Mouse (Mus musculus) hindbrain, embryonic 13.5 days (tissue): ENCODE results near the gene Cnpy3. TPM values are rescaled to one million over a fixed set of nuclear protein-coding genes. Genes with fewer than 3 reads are reported as not detected.

Experiments used
- ATAC-seq: fragments of 200-750 bp; cut with Nextera tagmentation; 2 replicates; pipeline ENCODE4 v1.8.0; 2017; ENCODE audit warnings: moderate TSS enrichment; ENCODE audit not compliant: low FRiP score
- H3K27ac ChIP-seq: fragments of 300-500 bp; sonication (generic); 2 replicates; pipeline ENCODE4 v1.5.1; 2015; ENCODE audit warnings: inconsistent platforms, mild to moderate bottlenecking, moderate library complexity
- H3K27me3 ChIP-seq: fragments of 300-500 bp; sonication (generic); 2 replicates; pipeline ENCODE4 v1.6.1; 2015; ENCODE audit warnings: mild to moderate bottlenecking, inconsistent platforms
- H3K36me3 ChIP-seq: fragments of 300-500 bp; sonication (generic); 2 replicates; pipeline ENCODE4 v1.6.1; 2015; ENCODE audit warnings: mild to moderate bottlenecking, inconsistent platforms
- H3K4me1 ChIP-seq: fragments of 300-500 bp; sonication (generic); replicated peaks from 2 replicates; pipeline ENCODE4 v1.6.1; 2015; ENCODE audit warnings: inconsistent platforms
- H3K4me2 ChIP-seq: fragments of 300-500 bp; sonication (generic); 2 replicates; pipeline ENCODE4 v1.6.1; 2015; ENCODE audit warnings: inconsistent platforms, mild to moderate bottlenecking, moderate library complexity
- H3K4me3 ChIP-seq: fragments of 300-500 bp; sonication (generic); 2 replicates; pipeline ENCODE4 v1.5.1; 2015; ENCODE audit warnings: mild to moderate bottlenecking, inconsistent platforms
- H3K9ac ChIP-seq: fragments of 300-500 bp; sonication (generic); 2 replicates; pipeline ENCODE4 v1.6.1; 2015; ENCODE audit warnings: mild to moderate bottlenecking, inconsistent platforms
- H3K9me3 ChIP-seq: fragments of 300-500 bp; sonication (generic); 2 replicates; pipeline ENCODE4 v1.6.1; 2016; ENCODE audit warnings: inconsistent platforms
- WGBS: fragments of 180-500 bp; shearing (Covaris S2); methylation state at CpG from one replicate; pipeline ENCODE4 v1.1.7; 2015; 5-methylcytosine and 5-hydroxymethylcytosine counted together
- polyA plus RNA-seq: library from polyadenylated mRNA; unstranded; fragments of >200 nt; fragmentation: Nextera tagmentation; extraction: Ambion mirVana; gene quantifications from 2 replicates; pipeline ENCODE4 v1.2.1, GENCODE M21; 2015

Cnpy3 gene
- polyA plus RNA-seq, 1 experiment from 2014 or later, result 67.1 TPM

DNA sequence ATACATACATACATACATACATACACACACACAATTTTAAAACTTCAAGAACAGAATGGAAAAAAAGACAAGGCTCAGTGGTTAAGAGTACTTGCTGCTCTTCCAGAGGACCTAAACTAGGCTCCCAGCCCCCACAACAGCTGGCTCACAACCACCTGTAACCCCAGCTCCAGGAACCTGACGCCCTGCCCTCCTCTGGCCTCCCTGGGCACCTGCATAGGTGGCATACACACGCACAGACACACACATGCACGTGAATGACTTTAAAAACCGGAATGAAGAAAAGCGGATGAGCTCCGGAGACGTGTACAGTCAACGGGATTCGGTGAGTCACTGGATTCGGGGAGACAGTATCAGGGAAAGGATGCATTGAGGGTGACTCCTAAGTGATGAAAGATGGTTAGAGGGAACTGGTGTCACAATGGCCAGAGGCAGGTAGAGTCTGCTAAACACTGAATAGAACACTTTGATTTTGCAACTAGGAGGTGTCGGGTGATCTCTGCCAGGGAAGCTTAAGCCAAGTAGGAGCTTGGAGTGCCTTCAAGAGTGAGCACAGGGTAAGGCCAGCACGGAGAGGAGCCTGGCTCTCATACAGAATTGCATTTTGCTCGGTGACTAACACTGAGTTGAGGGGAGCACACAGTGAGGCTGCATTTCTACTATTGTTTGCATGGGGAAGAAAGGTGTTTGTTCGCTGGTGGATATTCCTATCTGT lies 45.5 kb downstream of the Cnpy3 start:
- ATAC-seq, result no peak
- WGBS, result 94% methylated on average over 14 of the region's 14 CpGs

DNA sequence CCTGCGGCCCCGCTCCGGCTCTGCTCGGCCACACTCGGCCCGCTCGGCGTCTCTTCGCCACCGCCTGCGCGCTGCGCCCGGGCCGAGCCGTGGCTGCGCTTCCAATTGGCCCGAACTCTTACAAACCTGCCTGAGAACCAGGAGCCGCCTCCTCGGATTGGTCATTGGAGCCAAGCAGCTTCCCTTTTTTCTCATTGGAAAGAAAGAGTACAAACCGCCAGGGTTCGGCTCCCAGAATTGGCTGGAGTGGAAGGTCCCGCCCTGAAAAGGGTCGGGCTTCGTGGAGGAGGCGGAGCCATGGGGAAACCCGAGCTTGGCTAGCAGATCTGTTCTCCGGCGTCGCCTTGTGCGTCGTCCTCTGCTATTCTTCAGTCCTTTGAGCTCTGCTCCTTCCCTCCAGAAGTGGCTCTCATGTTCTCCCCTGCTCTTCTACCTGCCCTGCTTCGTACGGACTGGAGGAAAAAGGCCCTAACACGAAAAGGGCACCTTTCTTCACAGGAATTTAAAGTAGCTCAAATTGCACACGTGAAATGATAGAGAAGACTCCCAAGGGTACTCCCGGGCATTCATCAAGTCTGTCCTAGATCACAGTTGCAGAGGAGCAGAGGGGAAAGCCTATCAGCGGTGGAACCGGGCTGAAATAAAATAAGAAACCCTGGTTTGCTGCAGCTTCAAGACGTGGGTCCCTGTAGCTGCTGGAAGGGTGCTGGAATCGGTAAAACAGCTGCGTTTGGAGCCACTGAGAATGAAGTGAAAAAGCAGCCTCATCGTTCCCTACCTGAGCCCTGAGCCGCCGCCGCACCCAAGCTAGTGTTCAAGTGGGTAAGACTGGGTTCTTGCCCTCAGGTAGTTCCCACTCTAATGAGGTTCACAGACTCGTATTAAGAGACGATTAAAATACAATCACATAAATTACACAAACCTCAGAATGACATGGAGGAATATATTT lies 46.9 kb downstream of the Cnpy3 start, which contains the start of gene Ppp2r5d:
Gene Ppp2r5d, minus strand, starts transcription at position 225 of the 949 bp plus-strand sequence.
- Histone ChIP-seq H3K4me3 (peak within 1 kb of the TSS; percentile 93), H3K36me3 (no peaks in the 10 kb centered on the region), H3K9ac (peak within 1 kb of the TSS; percentile 97), H3K9me3 (no peaks in the 10 kb centered on the region), H3K4me1 (peaks cover 50% of the 10 kb centered on the region), H3K27ac (peak within 1 kb of the TSS; percentile 94), H3K27me3 (no peaks in the 10 kb centered on the region), H3K4me2 (peak within 1 kb of the TSS; percentile 66)
- 1% methylated on average over 48 of the region's 48 CpGs for WGBS
- peak; percentile 95 for ATAC-seq

More for the DNA sequence above, 45.5 kb downstream of the Cnpy3 start:
- peaks cover 40% of the 10 kb centered on the region for H3K4me1 ChIP-seq
- no peaks in the 10 kb centered on the region for H3K27me3 ChIP-seq
- H3K4me2 ChIP-seq, result no peak overlapping the region
- no peak overlapping the region for H3K9ac ChIP-seq
- H3K4me3 ChIP-seq, result 0 out of 2 replicates have a peak overlapping the region, but pooled peaks have one; percentile 93
- no peaks in the 10 kb centered on the region for H3K9me3 ChIP-seq
- no peak overlapping the region for H3K27ac ChIP-seq
- H3K36me3 ChIP-seq, result no peaks in the 10 kb centered on the region

DNA sequence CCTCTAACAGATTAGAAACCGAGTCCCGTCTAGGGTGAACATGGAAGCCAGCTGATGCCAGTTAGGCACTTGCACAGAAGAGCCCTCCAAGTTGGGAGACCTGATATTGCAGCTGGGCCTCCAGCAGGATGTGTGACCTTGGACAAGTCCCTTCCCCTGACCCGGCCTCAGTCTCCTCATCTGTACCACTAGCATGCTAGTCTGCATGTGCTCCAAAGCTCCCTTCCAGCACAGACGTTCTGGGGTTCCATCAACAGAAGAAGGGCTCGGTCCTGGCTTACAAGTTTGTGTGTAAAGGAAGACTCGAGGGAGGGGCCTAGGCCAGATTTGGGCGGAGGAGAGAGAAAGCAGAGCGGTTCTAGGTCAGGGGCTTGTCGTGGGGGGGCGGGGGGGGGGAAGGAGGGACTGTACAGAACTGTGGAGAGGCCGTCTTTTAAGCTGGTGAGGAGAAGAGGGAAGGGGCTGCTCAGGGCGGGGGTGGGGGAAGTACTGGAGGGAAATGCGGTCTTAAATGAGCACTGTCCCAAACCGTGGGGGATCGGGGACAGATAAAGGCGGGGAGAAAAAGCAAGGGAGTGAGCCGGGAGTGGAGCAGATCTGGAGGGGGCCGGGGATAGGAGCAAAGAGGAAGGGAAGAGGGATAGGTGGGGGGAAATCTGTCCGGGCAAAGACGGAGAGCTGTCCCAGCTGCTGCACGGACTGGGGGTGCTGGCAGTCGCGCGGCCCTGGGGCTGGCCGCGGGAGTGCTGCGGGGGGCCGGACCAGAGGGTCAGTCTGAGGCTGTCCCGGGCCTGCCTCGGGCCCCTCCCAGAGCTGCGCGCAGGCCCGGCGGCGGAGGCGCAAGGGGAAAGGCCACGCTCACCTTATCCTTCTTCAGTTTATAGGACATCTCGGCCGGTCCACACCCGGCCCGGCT lies 47.8 kb downstream of the Cnpy3 start:
- whole genome bisulfite sequencing, result 5% methylated on average over 39 of the region's 41 CpGs
- Histone ChIP-seq H3K36me3 (peaks cover 7% of the 10 kb centered on the region), H3K4me1 (peaks cover 50% of the 10 kb centered on the region), H3K4me3 (peak overlapping the region; percentile 93), H3K4me2 (peak overlapping the region; percentile 66), H3K9me3 (no peaks in the 10 kb centered on the region), H3K27me3 (no peaks in the 10 kb centered on the region), H3K9ac (peak overlapping the region; percentile 97), H3K27ac (peak overlapping the region; percentile 90)
- ATAC-seq, result peak; percentile 79

DNA sequence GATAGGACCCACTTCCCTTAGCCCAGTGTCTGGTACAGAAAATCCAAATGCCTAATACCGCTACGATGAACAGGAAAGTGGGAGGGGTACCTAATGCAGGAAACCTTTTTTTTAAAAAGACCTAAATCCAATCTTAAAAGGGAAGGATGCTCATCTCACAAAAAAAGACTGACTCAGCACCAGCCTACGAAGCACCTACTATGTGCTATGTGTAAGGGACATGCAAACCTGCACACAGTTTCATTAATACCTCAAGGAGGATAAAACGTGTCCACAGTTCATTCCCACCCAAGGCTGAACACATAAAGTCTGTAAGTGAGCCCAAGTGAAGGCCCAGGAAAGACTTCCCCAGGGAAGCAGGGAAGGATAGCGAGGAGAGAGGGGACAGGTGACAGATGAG lies 49.5 kb downstream of the Cnpy3 start:
- 0 out of 2 replicates have a peak overlapping the region, but pooled peaks have one; percentile 93 for H3K4me3 ChIP-seq
- no peaks in the 10 kb centered on the region for H3K27me3 ChIP-seq
- no peaks in the 10 kb centered on the region for H3K9me3 ChIP-seq
- no peak overlapping the region for H3K27ac ChIP-seq
- peak overlapping the region; percentile 97 for H3K9ac ChIP-seq
- peaks cover 21% of the 10 kb centered on the region for H3K36me3 ChIP-seq
- peaks cover 50% of the 10 kb centered on the region for H3K4me1 ChIP-seq
- ATAC-seq, result no peak
- H3K4me2 ChIP-seq, result peak overlapping the region; percentile 66; the same call in 1 of the 2 replicates
- 91% methylated on average over 5 of the region's 5 CpGs for WGBS

DNA sequence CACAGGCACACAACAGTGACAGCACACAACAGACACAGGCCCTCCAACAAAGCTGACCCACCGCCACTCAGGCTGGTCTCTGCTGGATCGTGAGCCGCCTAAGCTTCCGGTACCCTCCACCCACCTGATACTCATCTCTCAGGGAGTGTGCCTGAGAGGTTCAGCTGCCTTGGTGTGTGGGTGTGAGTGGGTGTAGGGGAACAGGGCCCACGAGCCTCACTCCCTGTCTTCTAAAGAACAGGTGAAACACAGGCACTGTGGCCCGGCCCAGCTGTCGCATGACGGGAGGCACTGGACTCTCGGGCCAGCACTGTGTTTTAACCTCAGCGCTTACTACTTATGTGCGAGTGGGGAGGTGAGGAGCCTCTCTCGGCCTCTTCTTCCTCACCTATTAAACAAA lies 49.9 kb downstream of the Cnpy3 start:
- Histone ChIP-seq H3K4me1 (peaks cover 50% of the 10 kb centered on the region), H3K27me3 (no peaks in the 10 kb centered on the region), H3K4me2 (peak overlapping the region; percentile 66; the same call in 1 of the 2 replicates), H3K9ac (peak overlapping the region; percentile 61), H3K9me3 (no peaks in the 10 kb centered on the region), H3K36me3 (peaks cover 21% of the 10 kb centered on the region), H3K27ac (no peak overlapping the region), H3K4me3 (no peak overlapping the region)
- ATAC-seq, result no peak
- WGBS, result 90% methylated on average over 12 of the region's 12 CpGs

DNA sequence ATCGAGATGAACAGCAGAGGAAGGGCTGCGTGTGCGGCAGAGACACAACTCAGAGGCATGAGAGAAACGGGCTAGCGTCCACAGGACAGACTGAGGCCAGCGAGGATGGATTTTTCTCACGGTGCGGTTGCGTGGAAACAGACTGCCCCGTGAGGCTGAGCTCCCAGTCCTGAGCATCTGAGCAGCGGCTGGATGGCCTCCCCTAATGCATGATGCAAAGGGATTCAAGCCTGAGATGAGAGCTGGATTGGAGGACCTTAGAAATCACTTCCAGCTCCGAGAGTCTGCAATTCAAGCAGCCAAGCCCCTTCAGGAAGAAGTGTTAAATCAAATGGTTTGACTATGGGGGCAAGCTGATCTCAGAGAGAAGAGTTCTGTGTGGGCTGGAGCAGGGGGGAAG lies 50.5 kb downstream of the Cnpy3 start:
- Histone ChIP-seq H3K27me3 (no peaks in the 10 kb centered on the region), H3K4me1 (peaks cover 49% of the 10 kb centered on the region), H3K4me2 (no peak overlapping the region), H3K27ac (peak overlapping the region; percentile 35; the same call in 1 of the 2 replicates), H3K4me3 (no peak overlapping the region), H3K9ac (peak overlapping the region; percentile 61), H3K36me3 (peaks cover 24% of the 10 kb centered on the region), H3K9me3 (no peaks in the 10 kb centered on the region)
- WGBS, result 82% methylated on average over 12 of the region's 12 CpGs
- ATAC-seq, result no peak

DNA sequence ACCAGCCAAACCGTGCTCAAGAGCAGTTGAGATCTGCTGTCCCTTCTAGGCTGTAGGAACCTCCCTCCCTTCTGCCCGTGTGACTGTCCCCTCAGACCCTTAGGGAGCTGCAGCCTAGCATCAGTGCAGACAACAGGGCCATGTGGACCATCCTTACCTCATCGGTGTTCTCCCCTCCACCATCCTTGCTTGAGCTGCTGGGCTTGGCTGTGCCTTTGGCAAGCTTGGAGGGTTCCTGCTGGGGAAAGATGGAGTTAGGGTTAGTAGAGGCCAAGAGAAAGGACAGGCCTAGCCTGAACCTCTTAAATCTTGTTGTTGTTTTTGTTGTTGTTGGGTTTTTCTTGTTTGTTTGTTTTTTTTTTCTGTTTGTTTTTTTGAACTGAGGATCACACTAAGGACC lies 52.1 kb downstream of the Cnpy3 start:
- Histone ChIP-seq H3K27me3 (no peaks in the 10 kb centered on the region), H3K4me1 (peaks cover 37% of the 10 kb centered on the region), H3K4me3 (no peak overlapping the region), H3K9ac (no peak overlapping the region), H3K4me2 (no peak overlapping the region), H3K27ac (no peak overlapping the region), H3K9me3 (no peaks in the 10 kb centered on the region), H3K36me3 (peaks cover 32% of the 10 kb centered on the region)
- WGBS, result 94% methylated on average over 3 of the region's 3 CpGs
- ATAC-seq, result no peak

DNA sequence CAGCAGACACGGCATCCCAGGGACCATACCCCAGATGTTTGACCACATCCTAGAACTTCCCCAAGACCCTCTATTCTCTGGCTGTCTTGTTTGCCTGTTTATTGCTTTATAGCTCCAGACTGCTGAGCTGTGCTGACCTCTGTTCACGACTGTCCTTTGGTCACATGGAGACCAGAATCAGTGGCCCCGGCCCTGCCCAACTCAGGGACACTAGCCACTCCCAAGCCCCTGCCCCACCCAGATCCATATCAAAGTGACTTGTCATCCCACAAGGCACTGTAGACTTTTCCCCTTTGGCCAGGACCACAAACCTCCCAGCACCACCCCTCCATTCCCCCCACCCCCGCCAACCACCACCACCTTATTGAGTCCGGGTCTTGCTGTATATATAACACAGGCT lies 52.8 kb downstream of the Cnpy3 start:
- Histone ChIP-seq H3K9ac (no peak overlapping the region), H3K4me1 (peaks cover 37% of the 10 kb centered on the region), H3K27ac (no peak overlapping the region), H3K9me3 (no peaks in the 10 kb centered on the region), H3K4me2 (no peak overlapping the region), H3K4me3 (no peak overlapping the region), H3K27me3 (no peaks in the 10 kb centered on the region), H3K36me3 (peaks cover 32% of the 10 kb centered on the region)
- ATAC-seq, result no peak
- 81% methylated on average over 5 of the region's 5 CpGs for WGBS

DNA sequence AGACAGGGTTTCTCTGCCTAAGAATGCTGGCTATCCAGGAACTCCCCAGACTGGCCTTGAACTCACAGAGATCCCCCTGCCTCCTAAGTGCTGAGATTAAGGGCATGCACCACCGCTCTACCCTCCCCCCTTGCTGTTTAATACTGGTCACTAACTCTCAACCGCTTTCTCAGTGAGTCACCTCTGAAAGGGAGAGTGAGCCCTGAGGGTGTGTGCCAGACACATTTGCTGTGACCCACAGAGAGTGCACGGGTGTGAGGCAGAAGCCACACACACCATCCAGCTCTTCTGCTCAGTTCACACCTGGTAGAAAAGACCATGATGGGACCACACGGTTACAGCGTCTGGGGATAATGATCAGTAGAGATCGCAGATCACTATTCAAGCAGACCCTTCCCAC lies 53.5 kb downstream of the Cnpy3 start:
- H3K4me2 ChIP-seq, result no peak overlapping the region
- H3K9ac ChIP-seq, result no peak overlapping the region
- 93% methylated on average over 6 of the region's 6 CpGs for WGBS
- H3K4me3 ChIP-seq, result no peak overlapping the region
- H3K4me1 ChIP-seq, result peaks cover 29% of the 10 kb centered on the region
- peaks cover 32% of the 10 kb centered on the region for H3K36me3 ChIP-seq
- H3K9me3 ChIP-seq, result no peaks in the 10 kb centered on the region
- no peaks in the 10 kb centered on the region for H3K27me3 ChIP-seq
- ATAC-seq, result no peak
- H3K27ac ChIP-seq, result no peak overlapping the region

DNA sequence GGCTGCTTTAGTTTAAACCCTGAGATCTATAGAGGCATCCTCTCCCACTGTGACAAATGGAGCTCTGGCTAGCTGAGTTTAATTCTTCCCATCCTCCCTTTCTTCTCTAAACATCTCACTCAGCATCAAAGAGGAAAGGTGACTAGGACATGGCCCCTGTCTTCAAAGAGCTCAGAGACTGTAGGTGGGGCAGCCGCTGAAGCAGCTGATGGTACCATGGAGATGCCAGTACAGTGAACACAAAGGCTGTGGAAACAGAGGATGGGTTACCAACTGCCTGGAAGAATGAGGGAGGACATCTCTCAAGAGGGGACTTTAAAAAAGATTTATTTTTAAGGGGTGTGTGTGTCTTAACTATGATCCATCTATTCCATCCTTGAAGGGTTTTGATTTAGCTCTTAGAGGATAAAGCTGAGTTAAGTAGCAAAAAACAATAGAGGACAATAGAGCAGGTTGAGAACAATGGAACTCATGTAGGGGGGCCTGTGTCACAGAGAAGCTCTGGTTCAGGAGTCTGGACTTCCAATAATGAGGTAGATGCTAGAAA lies 57.4 kb downstream of the Cnpy3 start:
- H3K36me3 ChIP-seq, result peaks cover 40% of the 10 kb centered on the region
- H3K4me1 ChIP-seq, result no peaks in the 10 kb centered on the region
- no peak overlapping the region for H3K4me2 ChIP-seq
- no peaks in the 10 kb centered on the region for H3K27me3 ChIP-seq
- WGBS, result 68% methylated on average over 1 of the region's 1 CpGs
- no peaks in the 10 kb centered on the region for H3K9me3 ChIP-seq
- H3K27ac ChIP-seq, result no peak overlapping the region
- no peak for ATAC-seq
- H3K9ac ChIP-seq, result no peak overlapping the region
- no peak overlapping the region for H3K4me3 ChIP-seq

DNA sequence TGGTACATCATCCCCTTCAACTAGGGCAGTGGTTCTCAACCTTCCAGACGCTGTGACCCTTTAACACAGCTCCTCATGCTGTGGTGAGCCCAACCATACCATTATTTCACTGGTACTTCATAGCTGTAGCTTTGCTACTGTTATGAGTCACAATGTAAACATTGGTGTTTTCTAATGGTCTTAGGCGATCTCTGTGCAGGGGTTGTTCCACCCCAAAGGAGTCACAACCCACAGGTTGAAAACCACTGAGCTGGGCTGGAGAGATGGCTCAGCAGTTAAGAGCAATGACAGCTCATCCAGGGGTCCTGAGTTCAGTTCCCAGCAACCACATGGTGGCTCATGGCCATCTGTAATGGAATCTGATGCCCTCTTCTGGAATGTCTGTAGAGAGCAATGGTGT lies 60.6 kb downstream of the Cnpy3 start:
- no peaks in the 10 kb centered on the region for H3K9me3 ChIP-seq
- no peak overlapping the region for H3K4me3 ChIP-seq
- H3K27ac ChIP-seq, result no peak overlapping the region
- no peaks in the 10 kb centered on the region for H3K27me3 ChIP-seq
- WGBS, result 95% methylated on average over 2 of the region's 2 CpGs
- ATAC-seq, result no peak
- peaks cover 38% of the 10 kb centered on the region for H3K36me3 ChIP-seq
- H3K4me1 ChIP-seq, result no peaks in the 10 kb centered on the region
- H3K4me2 ChIP-seq, result no peak overlapping the region
- no peak overlapping the region for H3K9ac ChIP-seq
